Mouse (Mus musculus) heart, postnatal 14 days (tissue): ENCODE measurements around the gene Kbtbd2. TPM values are rescaled to one million over a fixed set of nuclear protein-coding genes. Genes with fewer than 3 reads are reported as not detected.
A peak's percentile ranks its signal among the peaks of the same experiment; 100 is the strongest.

Experiments
- DNase-seq, 2 experiments: peaks; one replicate each; pipeline ENCODE4 v3.0.0; 2021 to 2022
- intact Hi-C: fragments of 180-260 bp; cut with DNase I; formaldehyde crosslinking; loops from one replicate; pipeline ENCODE4 v1.15.1; 2025
- total RNA-seq, 2 experiments: library from RNA; stranded (reverse); gene quantifications; 2 replicates each; pipeline ENCODE4 v1.2.3; 2021

Kbtbd2 gene
- total RNA-seq, 2 experiments from 2014 or later, result 30.4 to 35.4 TPM

GRCm38 (mm10) chr6:56794834-56795233 is 2.8 kb downstream of the Kbtbd2 start:
- intact Hi-C loops, result loop anchor here (5.0 kb wide), 1 partner anchor 78 kb away; no protein-coding TSS in a partner anchor
- DNase-seq, result no peak

- no peak for DNase-seq
- intact Hi-C loops, result no loop called here
These were observed 8.3 kb downstream of the Kbtbd2 start for GRCm38 (mm10) chr6:56789336-56789735.

GRCm38 (mm10) chr6:56787668-56788067 is 9.9 kb downstream of the Kbtbd2 start:
- intact Hi-C loops, result no loop called here
- no peak for DNase-seq

GRCm38 (mm10) chr6:56785068-56785467 is 12.5 kb downstream of the Kbtbd2 start:
- DNase-seq, result no peak
- intact Hi-C loops, result no loop called here

- intact Hi-C loops, result no loop called here
- no peak for DNase-seq
These were observed 13.9 kb downstream of the Kbtbd2 start for GRCm38 (mm10) chr6:56783561-56784272.

- intact Hi-C loops, result no loop called here
- no peak for DNase-seq
These were observed 18.0 kb downstream of the Kbtbd2 start for GRCm38 (mm10) chr6:56779636-56780035.

- intact Hi-C loops, result no loop called here
- DNase-seq, result peak in 1 of 2 experiments; percentile 18
These were observed 21.8 kb downstream of the Kbtbd2 start for GRCm38 (mm10) chr6:56775816-56776215.

GRCm38 (mm10) chr6:56765696-56766095 is 31.9 kb downstream of the Kbtbd2 start:
- intact Hi-C loops, result no loop called here
- DNase-seq, result no peak

GRCm38 (mm10) chr6:56765265-56765664 is 32.3 kb downstream of the Kbtbd2 start:
- no peak for DNase-seq
- intact Hi-C loops, result no loop called here

- DNase-seq, result no peak
- intact Hi-C loops, result no loop called here
These were observed 38.3 kb downstream of the Kbtbd2 start for GRCm38 (mm10) chr6:56759324-56759723.

GRCm38 (mm10) chr6:56756117-56756516 is 41.5 kb downstream of the Kbtbd2 start:
- intact Hi-C loops, result no loop called here
- DNase-seq, result no peak

- no peak for DNase-seq
- intact Hi-C loops, result no loop called here
These were observed 43.9 kb downstream of the Kbtbd2 start for GRCm38 (mm10) chr6:56753719-56754118.

GRCm38 (mm10) chr6:56745950-56746543 is 51.6 kb downstream of the Kbtbd2 start:
- DNase-seq, result no peak
- intact Hi-C loops, result no loop called here

GRCm38 (mm10) chr6:56732545-56732944 is 65.1 kb downstream of the Kbtbd2 start:
- intact Hi-C loops, result no loop called here
- no peak for DNase-seq

Other genes with a start within 250 kb of the Kbtbd2 start
- 10 to 100 TPM; 85.3 to 86.9 TPM for gene Pde1c, start 228.7 kb downstream of the Kbtbd2 start, total RNA-seq
- gene Lsm5, start 93.1 kb downstream of the Kbtbd2 start, total RNA-seq, result 10 to 100 TPM; 14.4 to 15.8 TPM
- gene Avl9, start 82.9 kb downstream of the Kbtbd2 start, total RNA-seq, result 1 to 10 TPM; 7.5 to 8.7 TPM
- 10 to 100 TPM; 92.1 to 95.0 TPM for gene Fkbp9, start 34.2 kb upstream of the Kbtbd2 start, total RNA-seq
- 10 to 100 TPM; 69.8 to 74.9 TPM for gene Nt5c3, start 126.1 kb upstream of the Kbtbd2 start, total RNA-seq
- gene Vmn1r4, start 126.2 kb upstream of the Kbtbd2 start, total RNA-seq, result under 1 TPM; 0.10 to 0.12 TPM
- gene Vmn1r5, start 172.5 kb upstream of the Kbtbd2 start, total RNA-seq, result not detected
- not detected for gene Vmn1r6, start 199.4 kb upstream of the Kbtbd2 start, total RNA-seq
- gene Vmn1r7, start 227.5 kb upstream of the Kbtbd2 start, total RNA-seq, result not detected
- gene Vmn1r8, start 234.5 kb upstream of the Kbtbd2 start, total RNA-seq, result not detected